Mouse (Mus musculus) heart, adult 8-10 months (tissue): Measurements from ENCODE around the gene Entr1. TPM values are rescaled to one million over a fixed set of nuclear protein-coding genes. Genes with fewer than 3 reads are reported as not detected.
A peak's percentile ranks its signal among the peaks of the same experiment; 100 is the strongest.

Experiments
- DNase-seq: peaks from one replicate; pipeline ENCODE4 v3.0.0; 2022; ENCODE audit warnings: low spot score
- total RNA-seq, 4 experiments: library from RNA; stranded (reverse); gene quantifications; 2 replicates each; pipeline ENCODE4 v1.2.4; 2022

Gene Entr1
- total RNA-seq: 10 to 100 TPM; 38.1 to 49.7 (median 44.6) TPM

DNA sequence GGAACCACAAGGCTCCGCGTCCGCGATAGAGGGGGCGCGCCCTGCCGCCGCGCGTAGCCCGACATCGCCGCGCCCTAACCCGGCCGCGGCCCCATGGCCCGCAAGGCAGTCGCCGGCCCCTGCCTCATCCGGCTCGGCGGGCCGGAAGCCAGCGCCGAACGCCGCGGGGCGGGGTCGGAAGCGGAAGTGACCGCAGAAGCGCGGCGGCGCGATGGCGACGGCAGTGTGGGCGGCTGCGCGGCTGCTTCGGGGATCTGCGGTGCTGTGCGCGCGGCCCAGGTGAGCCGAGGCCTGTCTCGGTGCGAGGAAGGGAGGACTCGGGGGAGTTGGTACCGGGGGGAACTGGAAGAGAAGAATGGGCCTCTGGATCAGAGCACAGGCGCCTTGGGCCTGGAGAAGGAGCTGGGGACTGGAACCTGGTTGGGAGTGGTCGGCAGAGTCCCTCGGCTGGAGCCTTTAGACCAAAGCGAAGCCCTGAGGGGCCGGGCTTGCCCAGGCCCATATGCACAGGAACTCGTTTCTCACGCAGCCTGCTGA lies at the start of gene Entr1, which contains the start of gene Pmpca:
Gene Entr1, minus strand, starts transcription at position 163 of the 537 bp plus-strand sequence.
Gene Pmpca, plus strand, starts transcription at position 186 of the 537 bp plus-strand sequence.
- DNase-seq: peak; percentile 75

DNA sequence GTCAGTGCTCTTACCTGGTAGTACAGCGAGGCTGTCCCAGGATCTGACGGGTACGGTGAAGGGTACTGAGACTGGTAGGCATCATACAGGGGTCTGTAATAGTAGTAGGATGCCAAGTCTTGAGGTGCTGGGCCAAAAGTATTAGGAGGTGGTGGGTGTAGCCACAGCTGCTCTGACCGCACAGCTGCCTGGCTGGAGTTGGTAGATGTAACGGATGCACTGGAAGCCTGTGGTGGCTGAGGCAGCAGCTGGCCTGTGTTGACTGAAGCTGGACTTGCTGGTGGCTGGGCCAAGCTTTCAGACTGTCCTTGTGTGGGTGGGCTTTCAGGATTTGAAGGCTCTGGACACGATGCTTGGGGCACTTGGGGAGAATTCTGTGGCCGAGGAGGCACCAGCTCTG lies 49.3 kb upstream of the Entr1 start:
- no peak for DNase-seq

DNA sequence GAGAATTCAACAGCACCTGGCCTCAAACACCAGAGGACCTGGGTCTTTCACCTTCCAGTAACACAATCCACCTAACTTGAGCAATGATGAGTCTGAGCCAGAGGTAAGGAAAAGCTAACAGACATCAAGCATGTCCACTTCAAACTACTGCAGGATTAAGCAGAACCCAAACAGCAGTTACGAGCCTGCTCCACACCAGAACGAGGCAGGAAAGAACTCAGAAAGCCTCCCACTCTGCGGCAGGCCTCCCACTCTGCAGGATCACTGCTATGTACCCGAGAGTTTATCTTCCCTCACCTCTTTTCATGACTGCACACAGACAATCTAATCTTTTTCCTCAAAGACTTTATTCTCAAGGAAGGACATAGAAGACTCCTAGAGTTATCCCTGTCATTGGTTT lies 48.1 kb upstream of the Entr1 start:
- DNase-seq: no peak

DNA sequence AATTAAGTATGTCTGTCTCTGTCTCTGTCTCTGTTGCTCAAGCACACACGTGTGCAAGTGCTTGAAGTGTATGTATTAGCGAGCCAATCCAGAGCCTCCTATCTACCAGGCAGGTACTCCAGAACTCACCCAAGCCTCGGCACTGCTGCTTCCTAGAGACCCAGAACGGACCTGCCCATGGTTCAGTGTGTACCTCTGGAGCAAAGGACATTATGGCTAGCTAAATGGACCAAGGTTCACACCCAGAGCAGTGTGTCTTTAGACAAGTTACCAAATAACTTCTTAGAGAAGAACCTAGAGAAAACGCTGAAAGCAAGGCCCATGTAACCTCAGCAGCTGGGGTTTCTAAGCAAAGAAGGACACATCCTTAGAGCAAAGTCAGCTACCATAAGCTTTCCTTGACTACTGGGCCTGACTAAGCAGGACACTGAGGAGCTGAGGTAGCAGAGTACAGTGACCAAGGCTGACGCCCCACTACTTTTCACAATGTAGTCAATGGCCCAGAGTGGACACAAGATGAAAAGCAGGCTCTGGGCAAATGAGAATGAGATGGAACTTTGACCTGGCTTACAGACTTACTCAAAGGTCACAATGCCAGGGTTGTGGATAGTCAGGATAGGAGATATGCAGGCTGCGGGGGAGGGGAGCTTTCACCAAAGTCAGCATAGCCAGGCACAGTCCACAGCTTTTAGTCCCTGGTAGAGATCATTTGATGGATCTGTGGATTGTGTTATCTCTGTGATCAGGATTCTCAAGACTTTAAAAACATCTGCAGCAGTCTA lies 45.9 kb upstream of the Entr1 start:
- no peak for DNase-seq

DNA sequence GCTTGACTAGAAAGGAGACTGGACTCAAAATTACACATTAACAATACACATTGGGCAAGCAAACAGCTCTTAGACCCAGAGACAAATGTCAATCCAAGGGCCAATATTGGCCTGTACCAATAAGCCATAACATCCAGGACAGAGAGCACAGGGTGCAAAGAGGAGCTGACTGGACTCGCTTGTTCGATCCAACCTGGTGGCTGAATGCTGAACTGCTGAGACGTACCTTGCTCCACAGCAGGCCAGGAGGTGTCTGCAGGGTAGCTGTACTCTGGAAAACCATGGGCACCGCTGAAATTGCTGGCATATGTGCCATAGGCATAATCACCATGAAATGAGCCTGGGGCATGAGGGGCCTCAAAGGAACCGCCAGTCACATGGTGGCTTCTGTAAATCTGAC lies 40.7 kb upstream of the Entr1 start:
- DNase-seq: no peak

DNA sequence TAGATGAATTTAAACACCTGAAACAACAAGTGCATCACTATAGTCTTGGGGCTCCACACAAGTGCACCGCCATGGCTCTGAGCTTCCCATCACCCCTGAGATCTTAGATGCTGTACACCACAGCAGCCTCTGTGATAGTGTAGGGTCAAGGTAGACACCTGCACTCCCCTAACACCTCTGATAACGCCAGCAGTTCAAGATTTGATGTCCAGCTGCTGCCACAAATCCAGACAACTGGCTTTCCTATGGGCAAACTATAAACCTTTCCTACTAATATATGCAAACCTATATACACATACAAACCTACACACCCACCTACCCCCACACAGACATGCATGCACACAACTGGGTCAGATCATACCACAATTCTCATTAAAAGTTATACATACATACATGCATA lies 35.4 kb upstream of the Entr1 start:
- no peak for DNase-seq

DNA sequence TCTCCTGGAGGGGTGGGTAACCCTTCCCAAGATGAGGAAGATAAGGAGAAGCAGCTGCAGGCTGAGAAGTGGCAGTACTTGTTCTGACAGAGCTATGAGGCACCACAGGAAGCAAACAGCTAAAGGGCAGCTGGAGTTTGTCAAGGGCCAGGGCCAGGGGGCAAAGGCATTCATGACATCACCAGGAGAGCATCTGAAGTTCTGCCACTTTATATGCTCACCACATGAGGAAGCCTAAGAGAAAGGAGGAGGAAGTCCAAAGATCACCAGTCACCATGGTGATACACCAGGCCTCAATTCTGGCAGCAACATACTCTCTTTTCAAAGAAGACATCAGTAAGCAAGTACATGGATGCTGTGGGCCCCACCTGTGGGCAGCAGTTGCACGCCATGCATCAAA lies 34.0 kb upstream of the Entr1 start:
- DNase-seq: no peak

DNA sequence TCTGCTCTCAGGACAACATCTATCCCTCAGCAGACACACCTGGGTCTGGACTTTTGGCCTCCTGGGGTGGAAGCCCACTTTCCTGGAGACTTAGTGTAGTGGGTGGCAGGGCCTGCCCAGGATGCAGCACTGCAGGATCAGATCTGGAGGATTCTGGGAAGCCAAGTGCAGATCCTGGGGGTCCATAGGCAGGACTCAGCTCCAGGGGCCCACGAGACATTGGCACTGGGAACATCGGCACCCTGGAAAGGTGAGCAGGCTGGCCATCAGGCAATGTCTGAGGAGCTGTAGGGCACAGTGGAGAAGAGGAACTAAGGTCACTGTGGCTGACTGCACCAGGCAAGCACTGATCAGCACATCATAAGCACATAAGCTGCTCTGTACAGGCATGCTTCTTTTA lies 32.9 kb upstream of the Entr1 start:
- DNase-seq: no peak

DNA sequence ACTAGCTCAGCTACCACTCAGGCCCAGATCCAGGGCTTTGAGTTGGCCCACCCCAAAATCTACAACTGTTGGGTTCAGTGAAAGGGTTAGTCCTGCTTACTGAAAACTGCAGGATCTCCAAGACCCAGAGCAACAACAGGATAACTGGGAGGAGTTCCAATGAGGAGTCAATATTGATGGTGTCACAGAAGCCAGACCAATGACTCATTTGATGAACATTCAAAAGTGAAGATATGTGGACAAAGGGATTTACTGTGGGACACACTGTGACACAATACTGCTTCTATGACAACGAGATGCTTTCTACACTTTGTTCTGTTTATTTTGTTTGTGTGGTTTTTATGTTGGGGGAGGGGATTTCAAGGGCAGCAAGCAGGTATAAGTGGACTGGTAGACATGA lies 29.0 kb upstream of the Entr1 start:
- DNase-seq: no peak

DNA sequence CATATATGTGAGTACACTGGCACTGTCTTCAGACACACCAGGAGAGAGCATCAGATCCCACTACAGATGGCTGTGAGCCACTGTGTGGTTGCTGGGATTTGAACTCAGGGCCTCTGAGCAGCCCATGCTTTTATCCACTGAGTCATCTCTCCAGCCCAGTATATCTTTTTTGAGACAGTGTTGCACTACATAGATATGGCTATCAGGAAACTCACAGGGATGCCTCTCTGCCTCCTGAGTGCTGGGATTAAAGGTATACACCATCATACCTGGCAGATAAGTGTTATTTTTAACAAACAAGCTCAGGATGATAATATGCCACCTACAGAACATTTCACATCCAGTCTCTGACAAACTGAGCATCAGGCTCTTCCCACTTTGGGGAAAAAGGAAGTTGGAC lies 27.9 kb upstream of the Entr1 start:
- DNase-seq: no peak

DNA sequence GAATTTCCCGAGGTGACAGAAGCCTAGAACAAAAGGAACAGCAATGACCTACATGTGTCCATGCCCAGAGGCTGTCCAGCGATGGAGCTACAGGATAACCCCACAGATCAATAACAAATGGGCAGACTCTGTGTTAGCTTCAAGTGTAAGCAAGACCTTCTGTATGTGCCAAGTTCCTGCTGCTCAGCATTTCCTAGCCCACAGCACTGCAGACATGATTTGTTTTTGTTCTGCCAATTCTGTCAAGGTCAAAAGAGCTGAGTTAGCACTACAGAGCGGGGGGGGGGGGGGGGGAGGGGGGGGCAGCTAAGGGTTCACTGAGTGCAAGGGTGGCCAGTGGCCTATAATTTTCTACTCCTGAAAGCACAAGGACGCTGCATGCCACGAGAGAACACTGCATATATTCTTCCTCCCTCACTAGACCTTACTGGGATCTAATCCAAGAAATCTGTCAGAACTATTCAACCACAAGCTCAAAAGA lies 21.9 kb upstream of the Entr1 start:
- DNase-seq: no peak

DNA sequence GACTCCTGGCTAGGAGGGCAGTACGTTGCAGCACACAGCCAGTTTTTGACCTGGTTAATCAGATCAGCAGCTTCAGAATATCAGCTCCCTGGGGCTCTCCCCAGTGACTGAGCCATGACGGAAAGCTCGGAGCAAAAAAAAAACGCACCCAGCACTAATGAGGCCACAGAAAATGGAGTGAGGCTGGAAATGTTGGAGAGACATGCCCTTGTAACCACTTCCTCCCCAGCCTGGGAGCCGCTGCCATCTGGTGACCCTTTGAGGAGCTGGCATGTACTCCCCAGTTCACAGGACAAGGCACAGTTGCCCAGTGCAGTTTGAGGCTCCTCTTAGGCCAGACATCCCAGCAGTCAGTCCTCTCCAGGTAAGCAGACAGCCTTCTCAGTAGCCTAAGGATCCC lies 21.0 kb upstream of the Entr1 start:
- DNase-seq: no peak

DNA sequence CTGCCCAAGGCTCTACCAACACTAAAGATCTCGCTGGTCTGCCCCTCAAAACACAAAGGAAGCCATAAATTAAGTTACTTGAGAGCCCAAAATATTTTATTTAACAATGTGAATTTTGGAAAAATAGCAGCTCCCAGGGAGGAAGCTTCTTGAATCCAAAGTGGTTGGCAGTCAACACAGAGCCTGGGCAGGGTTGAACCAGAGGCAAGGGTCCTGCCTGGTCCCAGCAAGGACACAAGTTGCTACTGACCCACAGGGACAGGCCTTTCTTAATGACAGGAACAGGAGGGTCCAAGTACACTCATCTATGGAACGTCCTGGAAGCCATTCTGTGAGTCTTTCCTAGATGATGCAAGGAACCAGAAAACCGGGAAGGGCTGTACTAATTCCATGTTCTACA lies 20.2 kb upstream of the Entr1 start:
- no peak for DNase-seq

DNA sequence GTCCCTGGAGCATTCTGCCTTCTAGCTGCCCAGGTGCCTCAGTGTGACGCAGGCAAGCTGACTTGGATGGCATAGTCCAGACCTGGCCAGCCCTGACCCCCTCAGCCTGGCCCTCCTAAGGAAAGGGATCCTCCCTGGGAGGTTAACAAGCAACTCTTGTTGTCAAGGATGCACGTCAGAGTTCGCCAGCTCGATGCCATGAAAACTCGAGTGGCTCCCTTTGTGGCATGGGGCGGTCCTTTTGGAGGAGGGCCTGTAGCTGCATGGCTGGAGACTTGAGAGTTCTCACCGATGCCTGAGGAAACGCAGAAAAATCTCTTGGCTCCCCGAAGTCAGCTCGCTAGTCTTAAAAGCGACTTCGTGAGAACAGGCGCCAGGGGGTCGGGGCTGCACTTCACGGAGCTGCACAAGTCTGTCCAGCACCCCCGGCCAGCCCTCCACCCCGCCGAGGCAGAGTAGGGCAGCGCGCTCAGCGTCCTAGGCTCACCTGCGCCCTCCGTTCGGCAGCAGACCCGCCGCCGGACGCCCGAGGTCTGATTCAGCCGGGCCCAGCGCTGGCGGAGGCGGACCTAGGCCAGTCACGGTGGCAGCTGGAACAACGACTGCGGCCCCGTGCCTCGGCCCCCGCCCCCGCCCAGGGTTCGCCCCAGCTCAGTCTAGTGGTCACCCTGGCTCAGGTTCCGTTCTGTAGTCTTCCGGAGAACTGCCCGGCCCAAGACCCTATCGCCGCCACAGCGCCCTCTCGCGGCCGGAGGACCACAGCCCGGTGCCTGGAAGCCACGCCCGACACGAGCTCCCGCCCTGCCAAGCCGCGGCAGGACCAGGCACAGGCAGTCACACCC lies 19.6 kb upstream of the Entr1 start, which contains the start of gene Inpp5e:
Gene Inpp5e, minus strand, starts transcription at position 689 of the 842 bp plus-strand sequence.
- peak; percentile 97 for DNase-seq

DNA sequence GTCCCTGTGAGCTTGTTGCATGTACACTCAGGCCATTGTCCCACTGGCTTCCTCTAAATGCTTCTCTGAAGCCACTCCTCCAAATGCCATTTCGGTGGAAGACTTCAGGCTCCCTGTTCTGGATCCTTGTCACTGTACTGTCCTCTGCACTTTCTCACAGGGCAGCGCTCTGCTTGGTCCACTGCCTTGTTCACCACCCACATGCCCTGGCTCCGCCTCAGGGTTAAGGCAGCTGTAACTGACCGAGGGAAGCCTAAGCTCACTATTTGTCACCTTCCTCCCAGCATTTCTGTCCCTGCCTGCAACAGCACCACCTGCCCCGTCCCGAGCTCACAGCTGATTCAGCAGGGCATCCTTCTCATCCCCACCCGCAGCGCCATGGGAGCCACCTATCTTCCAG lies 14.2 kb upstream of the Entr1 start:
- no peak for DNase-seq

DNA sequence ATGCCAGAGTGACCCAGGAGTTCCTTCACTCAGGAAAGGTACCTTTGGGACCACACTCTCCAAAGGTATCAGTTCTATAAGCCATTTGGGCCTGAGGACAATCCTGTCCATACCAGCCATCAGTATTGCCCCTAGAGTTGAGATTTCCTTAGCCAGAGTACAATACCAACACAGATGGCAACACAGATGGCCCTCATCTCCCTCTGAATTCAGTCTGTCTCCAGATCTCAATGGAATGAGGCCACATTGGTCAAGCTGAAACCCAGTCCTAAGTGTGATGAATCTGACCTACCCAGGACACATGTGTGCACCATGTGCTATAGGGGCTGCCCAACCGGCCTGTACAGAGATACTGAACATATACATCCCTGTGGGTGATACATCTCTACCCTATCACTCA lies 13.1 kb upstream of the Entr1 start:
- DNase-seq: no peak

DNA sequence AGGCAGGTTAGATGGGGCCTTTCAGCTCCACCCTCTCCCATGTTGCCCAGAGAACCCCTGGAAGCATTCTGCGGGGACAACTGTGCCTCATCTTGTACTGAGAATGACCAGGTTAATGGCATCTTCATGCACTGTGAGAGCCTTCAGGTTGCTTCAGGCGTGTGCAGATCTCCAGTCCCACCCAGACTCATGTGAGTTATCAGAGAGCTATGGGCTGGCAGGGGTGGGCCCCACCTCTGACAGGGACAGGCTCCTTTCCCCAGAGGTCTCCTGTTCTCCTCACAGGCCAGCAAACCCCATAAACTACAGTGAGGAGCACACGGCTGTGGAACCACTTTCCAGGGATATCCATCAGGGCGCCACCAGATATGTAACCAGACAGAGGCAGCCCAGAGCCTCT lies 11.9 kb upstream of the Entr1 start:
- DNase-seq: no peak

DNA sequence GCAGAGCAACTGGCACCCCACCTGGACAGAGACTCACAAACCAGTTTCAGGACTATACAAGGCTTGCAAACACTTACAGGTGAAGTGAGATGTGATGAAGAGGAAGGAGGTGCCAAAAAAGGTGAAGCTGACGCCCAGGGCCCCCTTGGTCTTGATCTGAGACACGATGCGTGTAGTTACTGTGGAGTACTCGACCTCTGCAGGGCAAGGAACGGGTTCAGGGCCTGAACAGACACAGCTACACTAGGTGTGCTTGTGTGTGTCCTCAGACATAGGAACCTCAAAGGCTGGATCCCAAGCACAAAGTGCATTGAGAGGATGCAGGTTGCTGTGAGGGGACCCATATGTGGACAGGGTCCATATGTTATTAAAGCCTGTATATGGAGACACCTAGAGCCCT lies 11.2 kb upstream of the Entr1 start:
- no peak for DNase-seq

DNA sequence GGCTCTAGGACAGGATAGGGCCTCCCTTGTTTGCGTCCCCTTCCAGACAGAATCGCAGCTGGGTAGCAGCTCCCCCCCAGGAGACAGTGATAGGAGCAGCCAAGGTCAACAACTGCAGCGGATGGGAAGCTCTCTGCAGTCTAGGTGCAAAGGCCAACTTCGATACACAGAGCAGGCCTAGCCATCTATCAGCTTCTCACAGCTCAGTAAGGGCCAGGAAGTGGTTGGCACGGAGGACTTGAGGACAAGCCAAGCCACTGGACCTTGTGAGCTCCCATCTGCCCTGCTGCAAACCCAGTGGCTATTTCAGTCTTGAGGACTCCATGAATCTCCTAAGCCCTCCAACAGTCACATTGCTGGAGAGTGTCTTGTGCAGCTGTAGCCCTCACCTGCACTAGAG lies 10.5 kb upstream of the Entr1 start:
- DNase-seq: peak; percentile 51

DNA sequence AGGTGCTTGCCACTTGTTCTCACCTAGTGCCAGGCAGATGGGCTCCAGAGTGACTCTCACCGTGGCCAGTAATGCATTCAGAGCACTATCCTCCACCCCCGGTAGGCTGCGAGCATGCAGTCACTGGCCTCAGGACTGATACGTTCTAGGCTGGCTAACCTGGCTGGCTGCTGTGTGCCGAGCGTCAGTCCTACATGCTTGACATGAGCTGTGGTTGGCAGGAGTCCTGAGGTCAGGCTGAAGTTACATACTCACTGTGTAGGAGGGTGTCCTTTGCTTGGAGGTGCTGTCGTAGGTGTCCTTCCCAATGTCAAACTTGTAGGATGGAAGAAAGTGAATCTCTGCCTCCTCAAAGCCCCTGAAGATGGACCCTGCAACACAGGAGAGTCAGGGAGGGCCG lies 9.9 kb upstream of the Entr1 start:
- DNase-seq: no peak

DNA sequence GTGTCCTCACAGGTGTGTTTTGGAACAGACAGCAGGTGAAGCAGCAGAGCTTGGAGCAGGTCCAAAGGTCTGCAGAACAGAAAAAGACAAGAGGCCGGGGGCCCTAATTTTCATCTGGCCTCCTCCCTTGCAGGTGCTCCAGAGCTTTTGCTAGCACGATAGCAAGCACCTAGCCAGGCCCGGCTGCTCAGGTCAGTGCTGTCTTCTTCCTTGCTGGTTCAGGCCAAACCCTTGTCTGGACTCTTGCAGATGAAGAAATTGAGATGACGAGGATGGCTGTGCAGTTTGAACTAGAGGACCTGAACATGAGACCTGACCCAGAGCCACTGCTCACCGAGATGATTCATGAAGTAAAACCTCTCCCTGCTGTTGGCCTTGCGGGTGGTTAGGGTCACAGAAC lies 2.5 kb upstream of the Entr1 start:
- no peak for DNase-seq

DNA sequence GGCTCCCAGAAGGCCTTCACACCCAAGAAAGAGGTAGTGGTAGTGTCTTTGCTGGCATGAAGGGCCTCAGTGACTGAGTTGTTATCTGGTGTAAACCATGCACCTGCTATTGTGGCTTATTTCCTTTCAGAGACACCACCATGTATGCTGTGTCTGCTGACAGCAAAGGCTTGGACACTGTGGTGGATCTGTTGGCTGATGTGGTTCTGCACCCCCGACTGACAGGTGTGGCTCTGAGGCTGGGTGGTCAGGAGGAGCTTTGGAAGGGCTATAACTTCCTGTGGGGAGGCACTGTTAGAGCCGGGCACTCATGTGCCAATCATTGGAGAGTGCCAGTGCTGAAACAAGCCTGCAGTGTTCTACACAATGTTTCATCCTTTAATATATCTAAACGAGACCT lies 1.8 kb upstream of the Entr1 start:
- DNase-seq: no peak
